Mouse (Mus musculus): ENCODE measurements around the gene Glod5.

Gene Glod5

GRCm38 (mm10) chrX:7968226-7968625, 50.1 kb downstream of the Glod5 start:
- DNase-seq (ENCODE audit: low spot score) = peak; percentile 56

DNA sequence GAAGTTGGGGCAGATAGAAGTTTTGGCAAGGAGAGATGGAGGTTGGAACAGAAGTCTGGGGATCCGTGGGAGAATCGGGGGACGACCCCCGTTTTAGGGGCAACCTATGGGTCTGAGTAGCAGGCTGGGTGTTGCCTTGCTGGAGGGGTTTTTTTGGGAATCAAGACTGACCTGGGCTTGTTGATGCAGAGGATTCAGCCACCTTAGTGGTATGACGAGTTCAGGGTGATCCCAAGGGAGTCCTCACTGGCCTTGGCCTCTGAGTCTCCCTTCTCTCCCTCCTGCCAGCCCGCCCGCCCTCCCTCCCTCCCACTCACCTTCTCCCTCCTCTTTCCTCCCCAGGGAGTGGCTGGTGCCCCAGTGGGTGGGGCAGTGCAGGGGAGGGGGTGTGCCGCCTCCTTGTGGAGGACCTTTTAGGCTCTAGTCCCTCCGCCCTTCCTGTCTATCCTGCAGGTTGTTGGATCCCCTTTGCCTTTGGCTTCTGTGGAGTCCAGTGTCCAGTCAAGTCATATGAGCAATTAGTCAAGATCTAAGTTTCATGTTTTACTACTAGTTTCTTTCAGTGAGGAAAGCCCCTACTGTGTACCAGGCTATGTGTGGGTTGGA, 50.6 kb downstream of the Glod5 start:
- peak; percentile 73 for DNase-seq (ENCODE audit: low spot score)

- DNase-seq (ENCODE audit: low spot score) = no peak
These were observed 52.1 kb downstream of the Glod5 start for GRCm38 (mm10) chrX:7966161-7966560.

DNA sequence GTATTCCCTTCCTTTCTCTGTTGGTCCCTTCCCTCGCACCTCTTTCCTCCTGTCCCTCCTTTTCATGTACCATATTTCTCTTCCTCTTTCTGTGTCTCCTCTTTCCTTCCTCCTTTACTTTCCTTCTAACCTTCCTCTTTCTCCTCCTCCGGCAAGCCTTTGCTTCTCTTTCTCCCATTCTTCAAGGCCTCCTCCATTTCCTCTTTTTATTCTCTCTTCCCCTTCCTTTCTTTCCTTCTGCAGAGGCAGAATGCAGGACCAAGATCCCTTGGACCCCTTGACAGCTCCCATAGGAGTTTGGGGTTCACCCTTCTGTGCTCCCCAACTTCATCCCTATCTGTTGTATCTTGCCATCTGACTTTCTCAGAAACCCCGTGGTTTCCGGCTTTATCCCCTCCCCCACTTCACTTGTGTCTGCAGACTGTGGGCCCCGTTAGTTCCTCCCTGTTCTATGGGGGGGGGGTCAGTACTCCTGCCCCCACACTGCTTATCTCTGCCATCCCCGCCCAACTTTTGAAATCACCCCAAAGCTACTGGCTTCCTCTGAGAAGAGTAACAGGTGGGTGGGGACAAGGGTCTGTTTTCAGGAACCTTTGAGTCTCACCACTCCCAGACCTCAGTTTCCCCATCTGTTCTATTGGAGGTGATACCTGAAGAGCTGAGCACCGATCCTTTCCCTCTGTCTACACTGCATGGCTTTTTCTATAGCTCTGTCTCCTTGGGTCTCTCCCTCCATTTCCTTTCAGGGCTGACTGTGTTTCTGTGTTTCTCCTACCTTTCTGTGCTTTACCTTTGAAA, 54.3 kb downstream of the Glod5 start:
- no peak for DNase-seq (ENCODE audit: low spot score)

DNA sequence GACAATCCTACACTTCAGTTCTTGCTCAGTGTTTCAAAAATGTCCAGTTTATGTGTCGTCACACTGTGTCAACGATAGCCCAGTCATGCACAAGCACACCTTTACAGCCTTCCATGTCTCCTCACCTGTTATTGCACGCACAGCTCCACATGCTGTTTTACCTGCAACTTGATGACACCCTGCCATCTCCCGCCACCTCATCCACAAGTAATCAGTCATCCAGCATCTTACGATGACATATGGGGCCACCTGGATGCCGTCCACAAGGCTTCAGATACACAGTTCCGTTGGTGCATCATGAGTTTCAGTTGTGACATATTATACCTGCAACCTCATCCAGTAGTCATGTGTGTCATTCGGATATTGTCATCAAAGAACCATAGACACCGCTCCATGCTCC, 59.4 kb downstream of the Glod5 start:
- no peak for DNase-seq (ENCODE audit: low spot score)

Data from c-Kit-positive CD71-positive TER-119-positive erythroid progenitor cells, embryonic 14.5 days (primary cell).